Mouse (Mus musculus) hindbrain, embryonic 10.5 days (tissue): ENCODE measurements around the gene Hamp2. TPM values are rescaled to one million over a fixed set of nuclear protein-coding genes. Genes with fewer than 3 reads are reported as not detected.

Experiments
- DNase-seq: peaks from one replicate; pipeline ENCODE4 v3.0.0-alpha.2; 2017; ENCODE audit warnings: low spot score
- H3K27ac ChIP-seq: fragments of 300-500 bp; sonication (generic); 2 replicates; pipeline ENCODE4 v1.5.1; 2016; ENCODE audit warnings: mild to moderate bottlenecking, moderate library complexity
- H3K27me3 ChIP-seq: fragments of 300-500 bp; sonication (generic); 2 replicates; pipeline ENCODE4 v1.6.1; 2016; ENCODE audit warnings: mild to moderate bottlenecking; ENCODE audit not compliant: poor library complexity, insufficient read depth, severe bottlenecking
- H3K36me3 ChIP-seq: fragments of 300-500 bp; sonication (generic); 2 replicates; pipeline ENCODE4 v1.6.1; 2016; ENCODE audit warnings: mild to moderate bottlenecking, moderate library complexity
- H3K4me1 ChIP-seq: fragments of 300-500 bp; sonication (generic); replicated peaks from 2 replicates; pipeline ENCODE4 v1.6.1; 2016; ENCODE audit warnings: mild to moderate bottlenecking
- H3K4me3 ChIP-seq: fragments of 300-500 bp; sonication (generic); 2 replicates; pipeline ENCODE4 v1.5.1; 2016; ENCODE audit warnings: mild to moderate bottlenecking, moderate library complexity
- H3K9me3 ChIP-seq: fragments of 300-500 bp; sonication (generic); 2 replicates; pipeline ENCODE4 v1.6.1; 2016; ENCODE audit warnings: mild to moderate bottlenecking, moderate library complexity
- WGBS: fragments of 180-500 bp; shearing (Covaris S2); methylation state at CpG from one replicate; pipeline ENCODE4 v1.1.7; 2016; 5-methylcytosine and 5-hydroxymethylcytosine counted together
- polyA plus RNA-seq: library from polyadenylated mRNA; unstranded; fragments of >200 nt; fragmentation: Nextera tagmentation; extraction: Ambion mirVana; gene quantifications from 2 replicates; pipeline ENCODE4 v1.2.1, GENCODE M21; 2016

The Hamp2 gene
- polyA plus RNA-seq, 1 experiment from 2014 or later: not detected

DNA sequence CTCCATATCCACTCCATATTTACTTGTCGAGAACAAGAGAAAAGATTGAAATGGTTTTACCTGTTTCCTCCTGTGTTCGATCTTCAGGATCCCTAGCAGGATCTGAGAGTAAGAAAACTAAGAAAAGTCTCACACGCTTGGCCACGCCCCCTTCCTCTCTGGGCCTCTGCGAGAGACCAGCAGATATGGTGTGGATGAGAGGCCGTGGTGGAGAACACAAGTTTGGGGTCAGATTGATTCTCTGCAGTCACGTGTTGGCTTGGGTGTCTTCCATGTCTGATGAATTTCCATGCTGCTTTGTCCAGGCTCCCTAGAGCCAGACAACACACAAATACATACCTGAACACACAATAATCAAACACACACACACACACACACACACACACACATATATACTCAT is 44.3 kb downstream of the Hamp2 start, which contains the start of gene Cd22:
Gene Cd22 (minus strand): TSS at position 167 of the 400 bp plus-strand sequence.
- DNase-seq: no peak
- H3K4me1 ChIP-seq: no peaks in the 10 kb centered on the region
- no peak within 1 kb of the TSS for H3K27ac ChIP-seq
- H3K4me3 ChIP-seq: no peak within 1 kb of the TSS
- H3K27me3 ChIP-seq: no peaks in the 10 kb centered on the region
- H3K36me3 ChIP-seq: no peaks in the 10 kb centered on the region
- WGBS: 76% methylated on average over 7 of the region's 7 CpGs
- H3K9me3 ChIP-seq: 0 out of 2 replicates have a peak, but pooled peaks cover 4% of the 10 kb centered on the region

DNA sequence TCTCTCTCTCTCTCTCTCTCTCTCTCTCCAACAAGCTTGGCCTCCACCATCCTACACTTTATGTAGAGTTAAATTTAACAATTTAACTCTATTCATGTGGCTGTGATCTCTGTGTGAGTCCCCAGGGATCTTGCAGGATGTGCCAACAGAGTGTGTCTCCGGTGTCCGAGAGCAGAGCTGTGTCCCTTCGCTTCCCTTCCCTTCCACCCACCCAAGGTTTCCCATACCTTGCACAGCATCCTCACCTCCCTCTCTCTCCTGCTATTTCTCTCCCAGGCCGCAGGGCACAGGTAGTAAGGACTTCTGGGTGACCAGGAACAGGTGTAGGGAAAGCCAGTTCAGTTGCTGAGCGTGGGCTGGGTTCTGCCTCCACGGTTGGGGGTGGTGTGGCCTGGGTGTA is 45.5 kb downstream of the Hamp2 start:
- Histone ChIP-seq H3K27me3 (no peaks in the 10 kb centered on the region), H3K4me1 (no peaks in the 10 kb centered on the region), H3K36me3 (no peaks in the 10 kb centered on the region), H3K27ac (no peak overlapping the region), H3K9me3 (0 out of 2 replicates have a peak, but pooled peaks cover 4% of the 10 kb centered on the region), H3K4me3 (no peak overlapping the region)
- no peak for DNase-seq
- WGBS: 83% methylated on average over 6 of the region's 6 CpGs

DNA sequence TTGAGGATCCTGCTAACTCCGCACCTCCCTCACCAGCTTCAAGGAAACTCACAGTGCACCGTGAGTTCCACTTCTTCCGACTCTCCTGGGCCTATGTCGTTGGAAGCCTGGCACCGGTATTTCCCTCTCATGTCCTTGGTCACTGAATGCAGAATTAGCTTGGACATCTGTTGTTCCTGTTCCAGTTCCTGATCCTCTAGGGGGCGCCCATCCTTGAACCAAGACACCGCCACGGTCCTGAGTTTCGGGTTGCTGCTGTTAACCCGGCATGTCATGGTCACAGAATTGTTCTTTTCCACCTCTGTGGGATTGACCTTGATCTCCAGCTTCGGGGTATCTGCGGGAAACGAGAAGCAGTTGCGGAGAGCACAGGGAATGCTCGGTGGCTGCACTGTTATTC is 51.4 kb downstream of the Hamp2 start:
- Histone ChIP-seq H3K4me3 (0 out of 2 replicates have a peak overlapping the region, but pooled peaks have one; percentile 23), H3K27me3 (peaks cover 7% of the 10 kb centered on the region), H3K36me3 (no peaks in the 10 kb centered on the region), H3K4me1 (no peaks in the 10 kb centered on the region), H3K9me3 (no peaks in the 10 kb centered on the region), H3K27ac (no peak overlapping the region)
- 23% methylated on average over 15 of the region's 15 CpGs for WGBS
- DNase-seq: peak; percentile 73

Other genes with a start within 250 kb of the Hamp2 start
- not detected in 2 replicates for gene 2200002J24Rik, start 225.8 kb downstream of the Hamp2 start, polyA plus RNA-seq
- gene Atp4a, start 212.5 kb downstream of the Hamp2 start, polyA plus RNA-seq: 0.91 and 1.6 TPM in 2 replicates
- 163 and 170 TPM in 2 replicates for gene Tmem147, start 195.1 kb downstream of the Hamp2 start, polyA plus RNA-seq
- 0.26 and 0.69 TPM in 2 replicates for gene Gapdhs, start 181.0 kb downstream of the Hamp2 start, polyA plus RNA-seq
- gene Sbsn, start 173.2 kb downstream of the Hamp2 start, polyA plus RNA-seq: 0.72 and 0.93 TPM in 2 replicates
- 0.59 TPM in 1 of 2 replicates, not detected in the other for gene Dmkn, start 160.9 kb downstream of the Hamp2 start, polyA plus RNA-seq
- gene Krtdap, start 136.8 kb downstream of the Hamp2 start, polyA plus RNA-seq: not detected in 2 replicates
- not detected in 2 replicates for gene Ffar2, start 100.9 kb downstream of the Hamp2 start, polyA plus RNA-seq
- not detected in 2 replicates for gene Ffar3, start 68.5 kb downstream of the Hamp2 start, polyA plus RNA-seq
- not detected in 2 replicates for gene Ffar1, start 63.1 kb downstream of the Hamp2 start, polyA plus RNA-seq
- gene Cd22, start 44.3 kb downstream of the Hamp2 start, polyA plus RNA-seq: 0.11 TPM in 1 of 2 replicates, not detected in the other
- gene Mag, start 9.8 kb downstream of the Hamp2 start, polyA plus RNA-seq: 0.61 and 0.67 TPM in 2 replicates
- gene Hamp, start 19.4 kb upstream of the Hamp2 start, polyA plus RNA-seq: not detected in 2 replicates
- 23.6 and 26.3 TPM in 2 replicates for gene Usf2, start 32.1 kb upstream of the Hamp2 start, polyA plus RNA-seq
- gene Lsr, start 48.8 kb upstream of the Hamp2 start, polyA plus RNA-seq: 21.2 and 29.8 TPM in 2 replicates
- gene Fam187b, start 49.1 kb upstream of the Hamp2 start, polyA plus RNA-seq: 1.4 and 2.0 TPM in 2 replicates
- gene Fxyd5, start 117.8 kb upstream of the Hamp2 start, polyA plus RNA-seq: 11.6 and 14.7 TPM in 2 replicates
- 1.4 and 7.6 TPM in 2 replicates for gene Fxyd7, start 126.8 kb upstream of the Hamp2 start, polyA plus RNA-seq
- gene Fxyd1, start 132.5 kb upstream of the Hamp2 start, polyA plus RNA-seq: 14.0 and 17.1 TPM in 2 replicates
- gene Lgi4, start 134.7 kb upstream of the Hamp2 start, polyA plus RNA-seq: 2.3 and 6.3 TPM in 2 replicates
- 7.9 and 10.8 TPM in 2 replicates for gene Fxyd3, start 152.0 kb upstream of the Hamp2 start, polyA plus RNA-seq
- gene Hpn, start 190.6 kb upstream of the Hamp2 start, polyA plus RNA-seq: 3.0 and 4.5 TPM in 2 replicates
- 1.2 and 1.3 TPM in 2 replicates for gene Scn1b, start 202.3 kb upstream of the Hamp2 start, polyA plus RNA-seq
- gene Gramd1a, start 231.2 kb upstream of the Hamp2 start, polyA plus RNA-seq: 111 and 144 TPM in 2 replicates